Mouse (Mus musculus): Measurements from ENCODE around the gene Olfr316.

DNA sequence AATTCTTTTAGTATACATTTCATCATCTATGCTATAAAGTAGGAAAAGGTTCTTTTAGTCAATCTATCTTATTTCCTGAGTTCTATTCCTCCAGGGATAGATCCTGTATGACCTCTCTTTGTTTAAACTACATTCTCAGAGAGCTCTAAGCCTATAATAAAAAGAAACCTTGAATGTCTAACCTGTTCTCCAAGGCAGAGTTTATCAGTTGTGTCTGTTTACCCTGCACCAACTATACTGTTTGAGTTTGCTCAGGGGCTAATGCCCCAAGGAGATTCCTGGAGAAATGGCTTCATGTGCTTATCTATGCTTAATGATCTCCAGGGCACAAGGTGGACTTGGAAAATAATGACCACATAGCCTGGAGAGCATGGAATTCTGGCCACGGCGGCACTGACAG lies 51.9 kb downstream of the Olfr316 start:
- no peak for TF ChIP-seq POLR2A (IDR thresholded peaks at IDR 0.05; ENCODE audit: insufficient read depth, low read length)
- TF ChIP-seq CTCF (IDR thresholded peaks at IDR 0.05; ENCODE audit: low read depth, low read length), result no peak
